Comparison of ENCODE assay signal across 29 mouse cellular contexts in genomic region chr2:66392586-66392985, GRCm38 (mm10). TPM values are rescaled to one million over a fixed set of nuclear protein-coding genes. Genes with fewer than 3 reads are reported as not detected.
"Had no signal": no experiment of that assay in that cellular context is flagged by ENCODE, and none has a peak within 500 bp of the region (broad histone marks: within the 10 kb centered on the region; RNA-seq: fewer than 3 reads in every experiment).

No protein-coding gene starts in this region.

- H3K4me3 ChIP-seq: heart, adult 2 months; heart, embryonic 13.5 days; heart, embryonic 15.5 days; hindbrain, embryonic 13.5 days; hindbrain, embryonic 15.5 days; kidney, embryonic 15.5 days; limb, embryonic 13.5 days; limb, embryonic 15.5 days; liver, embryonic 12.5 days had no signal

- ATAC-seq: hindbrain, postnatal 0 days; intestine, embryonic 16.5 days; liver, embryonic 12.5 days had no signal

- H3K36me3 ChIP-seq: heart, embryonic 13.5 days; heart, embryonic 15.5 days; hindbrain, embryonic 13.5 days; hindbrain, embryonic 15.5 days; kidney, embryonic 15.5 days; limb, embryonic 13.5 days; limb, embryonic 15.5 days; liver, embryonic 12.5 days had no signal

- H3K9ac ChIP-seq: heart, embryonic 13.5 days; heart, embryonic 15.5 days; hindbrain, embryonic 13.5 days; hindbrain, embryonic 15.5 days; kidney, embryonic 15.5 days; limb, embryonic 13.5 days; limb, embryonic 15.5 days; liver, embryonic 12.5 days; liver, embryonic 14.5 days had no signal

- H3K27ac ChIP-seq: heart, adult 2 months; heart, embryonic 13.5 days; heart, embryonic 15.5 days; hindbrain, embryonic 13.5 days; hindbrain, embryonic 15.5 days; hindbrain, postnatal 0 days; kidney, embryonic 15.5 days; kidney, postnatal 0 days; limb, embryonic 13.5 days; limb, embryonic 15.5 days; liver, embryonic 12.5 days; liver, embryonic 14.5 days had no signal

- H3K4me2 ChIP-seq: heart, embryonic 11.5 days; heart, embryonic 13.5 days; heart, embryonic 15.5 days; hindbrain, embryonic 13.5 days; hindbrain, embryonic 15.5 days; kidney, embryonic 15.5 days; limb, embryonic 13.5 days; limb, embryonic 15.5 days; liver, embryonic 12.5 days had no signal

- H3K27me3 ChIP-seq: heart, embryonic 13.5 days; heart, embryonic 15.5 days; hindbrain, embryonic 13.5 days; hindbrain, embryonic 15.5 days; kidney, embryonic 15.5 days; limb, embryonic 13.5 days; limb, embryonic 15.5 days; liver, embryonic 12.5 days had no signal

- DNase-seq: gastrocnemius, postnatal 14 days; gastrocnemius, postnatal 36 days; heart, adult 11 months; heart, adult 2 months; heart, postnatal 14 days; heart, postnatal 36 days; kidney, adult 11 months; kidney, adult 2 months; kidney, adult 9 months; kidney, postnatal 14 days; kidney, postnatal 36 days; left cerebral cortex, postnatal 4 days had no signal

- H3K4me1 ChIP-seq: heart, embryonic 13.5 days; heart, embryonic 15.5 days; hindbrain, embryonic 13.5 days; hindbrain, embryonic 15.5 days; kidney, embryonic 15.5 days; limb, embryonic 13.5 days; limb, embryonic 15.5 days; liver, embryonic 12.5 days had no signal

- H3K9me3 ChIP-seq: heart, embryonic 13.5 days; heart, embryonic 15.5 days; hindbrain, embryonic 13.5 days; hindbrain, embryonic 15.5 days; kidney, embryonic 15.5 days; limb, embryonic 13.5 days; limb, embryonic 15.5 days; liver, embryonic 12.5 days had no signal

RNA-seq across cellular contexts. Expression of gene Scn1a, which starts 48.1 kb away (rescaled TPM):
- total RNA-seq: heart, postnatal 36 days; hematopoietic stem cell, adult 5-6 weeks; liver, adult 2 months had no signal
- polyA plus RNA-seq: large intestine, adult 2 months; liver, adult 2 months; liver, embryonic 12.5 days; liver, embryonic 16.5 days had no signal
